ENCODE assay signal across 21 mouse cellular contexts in the genomic region with DNA sequence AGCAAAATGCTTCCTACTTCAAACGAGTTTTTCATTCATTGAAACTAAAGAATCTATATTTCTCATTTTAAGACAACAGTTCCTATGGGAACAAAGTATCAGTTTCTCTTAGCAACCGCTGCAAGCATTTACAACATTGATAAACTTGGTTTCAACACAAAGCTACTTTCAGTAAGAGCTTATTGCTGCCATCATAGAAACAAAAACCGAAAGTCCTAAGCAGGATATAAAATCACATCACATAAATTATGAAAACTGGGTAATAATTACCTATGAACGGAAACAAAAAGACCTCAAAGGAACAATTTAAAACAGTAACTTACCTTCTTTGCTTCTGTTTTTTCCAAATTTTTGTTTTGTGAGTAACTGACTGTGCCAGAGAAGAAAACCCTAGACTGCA.
"Had no signal": no experiment of that assay in that cellular context is flagged by ENCODE, and none has a peak within 500 bp of the region (broad histone marks: within the 10 kb centered on the region; RNA-seq: fewer than 3 reads in every experiment).

No protein-coding gene starts in this region.

- H3K36me3 ChIP-seq: heart, embryonic 13.5 days; heart, embryonic 15.5 days; hindbrain, embryonic 13.5 days; hindbrain, embryonic 15.5 days; limb, embryonic 10.5 days; limb, embryonic 12.5 days; liver, embryonic 13.5 days had no signal

- DNase-seq: gastrocnemius, adult 2 months; gastrocnemius, postnatal 10 days; gastrocnemius, postnatal 25 days; heart, adult 18-20 months; heart, postnatal 14 days; heart, postnatal 36 days; kidney, adult 18-20 months; kidney, adult 8-10 months; kidney, postnatal 10 days; kidney, postnatal 36 days; layer of hippocampus, adult 9-11 months; liver; liver, embryonic 13.5 days had no signal

- ATAC-seq: hindbrain, postnatal 0 days; intestine, postnatal 0 days had no signal

- H3K27me3 ChIP-seq: heart, embryonic 13.5 days; heart, embryonic 15.5 days; hindbrain, embryonic 13.5 days; hindbrain, embryonic 15.5 days; limb, embryonic 12.5 days; liver, embryonic 13.5 days had no signal
